Mouse (Mus musculus): ENCODE results near the gene Thoc6. TPM values are rescaled to one million over a fixed set of nuclear protein-coding genes. Genes with fewer than 3 reads are reported as not detected.
A peak's percentile ranks its signal among the peaks of the same experiment; 100 is the strongest.

Gene Thoc6
- polyA plus RNA-seq, 1 experiment from 2014 or later = 35.1 TPM

GRCm38 (mm10) chr17:23631241-23631640 lies 42.4 kb downstream of the Thoc6 start:
- ATAC-seq (ENCODE audit: low read depth) = no peak
- no peak overlapping the region for H3K9ac ChIP-seq (ENCODE audit: low read depth, low read length)
- H3K4me2 ChIP-seq (ENCODE audit: low read depth, low read length) = no peak overlapping the region
- no peaks in the 10 kb centered on the region for H3K36me3 ChIP-seq (ENCODE audit: control insufficient read depth, insufficient read depth, low read length)
- no peaks in the 10 kb centered on the region for H3K27me3 ChIP-seq (replicated peaks; ENCODE audit: control insufficient read depth, insufficient read depth, low read length)
- no peaks in the 10 kb centered on the region for H3K9me3 ChIP-seq (ENCODE audit: control insufficient read depth, low read length)
- no peak overlapping the region for H3K27ac ChIP-seq (replicated peaks; ENCODE audit: low read depth, low read length)
- WGBS = 82% methylated on average over 8 of the region's 8 CpGs
- H3K4me1 ChIP-seq (ENCODE audit: control insufficient read depth, insufficient read depth, low read length) = no peaks in the 10 kb centered on the region
- no peak overlapping the region for H3K4me3 ChIP-seq (ENCODE audit: low read depth, low read length)
- DNase-seq (ENCODE audit: low spot score) = no peak

- ATAC-seq (ENCODE audit: low read depth) (peak; percentile 92), DNase-seq (ENCODE audit: low spot score) (peak; percentile 74)
- Histone ChIP-seq H3K4me2 (ENCODE audit: low read depth, low read length) (peak overlapping the region; percentile 54), H3K4me1 (ENCODE audit: control insufficient read depth, insufficient read depth, low read length) (no peaks in the 10 kb centered on the region), H3K27me3 (replicated peaks; ENCODE audit: control insufficient read depth, insufficient read depth, low read length) (no peaks in the 10 kb centered on the region), H3K9me3 (ENCODE audit: control insufficient read depth, low read length) (no peaks in the 10 kb centered on the region), H3K36me3 (ENCODE audit: control insufficient read depth, insufficient read depth, low read length) (no peaks in the 10 kb centered on the region), H3K27ac (replicated peaks; ENCODE audit: low read depth, low read length) (no peak overlapping the region), H3K9ac (ENCODE audit: low read depth, low read length) (peak overlapping the region; percentile 34), H3K4me3 (ENCODE audit: low read depth, low read length) (peak overlapping the region; percentile 17; the same call in 1 of the 2 replicates)
- WGBS = 14% methylated on average over 22 of the region's 22 CpGs
These were observed 43.3 kb downstream of the Thoc6 start for GRCm38 (mm10) chr17:23630195-23631020.

- WGBS = 35% methylated on average over 7 of the region's 7 CpGs
- no peaks in the 10 kb centered on the region; the same call in 1 of the 2 replicates for H3K27me3 ChIP-seq (replicated peaks; ENCODE audit: control insufficient read depth, insufficient read depth, low read length)
- no peak overlapping the region for H3K9ac ChIP-seq (ENCODE audit: low read depth, low read length)
- no peaks in the 10 kb centered on the region for H3K36me3 ChIP-seq (ENCODE audit: control insufficient read depth, insufficient read depth, low read length)
- no peaks in the 10 kb centered on the region for H3K9me3 ChIP-seq (ENCODE audit: control insufficient read depth, low read length)
- ATAC-seq (ENCODE audit: low read depth) (no peak), DNase-seq (ENCODE audit: low spot score) (no peak)
- H3K4me3 ChIP-seq (ENCODE audit: low read depth, low read length) = no peak overlapping the region
- no peak overlapping the region for H3K4me2 ChIP-seq (ENCODE audit: low read depth, low read length)
- no peak overlapping the region for H3K27ac ChIP-seq (replicated peaks; ENCODE audit: low read depth, low read length)
- H3K4me1 ChIP-seq (ENCODE audit: control insufficient read depth, insufficient read depth, low read length) = no peaks in the 10 kb centered on the region
These were observed 45.9 kb downstream of the Thoc6 start for GRCm38 (mm10) chr17:23627813-23628212.

GRCm38 (mm10) chr17:23620351-23620750 lies 53.3 kb downstream of the Thoc6 start:
- H3K9me3 ChIP-seq (ENCODE audit: control insufficient read depth, low read length) = no peaks in the 10 kb centered on the region
- no peak overlapping the region for H3K4me3 ChIP-seq (ENCODE audit: low read depth, low read length)
- H3K4me1 ChIP-seq (ENCODE audit: control insufficient read depth, insufficient read depth, low read length) = no peaks in the 10 kb centered on the region
- ATAC-seq (ENCODE audit: low read depth) (no peak), DNase-seq (ENCODE audit: low spot score) (no peak)
- no peak overlapping the region for H3K4me2 ChIP-seq (ENCODE audit: low read depth, low read length)
- no peak overlapping the region for H3K9ac ChIP-seq (ENCODE audit: low read depth, low read length)
- H3K27ac ChIP-seq (replicated peaks; ENCODE audit: low read depth, low read length) = no peak overlapping the region
- no peaks in the 10 kb centered on the region; the same call in none of the 2 replicates for H3K27me3 ChIP-seq (replicated peaks; ENCODE audit: control insufficient read depth, insufficient read depth, low read length)
- 74% methylated on average over 7 of the region's 7 CpGs for WGBS
- no peaks in the 10 kb centered on the region for H3K36me3 ChIP-seq (ENCODE audit: control insufficient read depth, insufficient read depth, low read length)

Other genes starting within 250 kb of the Thoc6 start
- not detected in 2 replicates for gene Vmn2r117, start 194.2 kb downstream of the Thoc6 start, polyA plus RNA-seq (2014; fragmentation: Nextera tagmentation; extraction: Ambion mirVana)
- 17.7 and 18.2 TPM in 2 replicates for gene Zfp213, start 109.6 kb downstream of the Thoc6 start, polyA plus RNA-seq (2014; fragmentation: Nextera tagmentation; extraction: Ambion mirVana)
- gene Zfp13, start 74.4 kb downstream of the Thoc6 start, polyA plus RNA-seq (2014; fragmentation: Nextera tagmentation; extraction: Ambion mirVana) = 11.6 and 11.7 TPM in 2 replicates
- gene Zscan10, start 73.0 kb downstream of the Thoc6 start, polyA plus RNA-seq (2014; fragmentation: Nextera tagmentation; extraction: Ambion mirVana) = 0.14 TPM in 1 of 2 replicates, not detected in the other
- 0.90 and 1.4 TPM in 2 replicates for gene Mmp25, start 28.6 kb downstream of the Thoc6 start, polyA plus RNA-seq (2014; fragmentation: Nextera tagmentation; extraction: Ambion mirVana)
- 3.1 and 3.9 TPM in 2 replicates for gene Bicdl2, start 13.4 kb downstream of the Thoc6 start, polyA plus RNA-seq (2014; fragmentation: Nextera tagmentation; extraction: Ambion mirVana)
- 94.8 and 107 TPM in 2 replicates for gene Hcfc1r1, start 286 bp downstream of the Thoc6 start, polyA plus RNA-seq (2014; fragmentation: Nextera tagmentation; extraction: Ambion mirVana)
- gene Tnfrsf12a, start 3.6 kb upstream of the Thoc6 start, polyA plus RNA-seq (2014; fragmentation: Nextera tagmentation; extraction: Ambion mirVana) = 23.3 and 30.7 TPM in 2 replicates
- 17.0 and 22.6 TPM in 2 replicates for gene Cldn6, start 5.4 kb upstream of the Thoc6 start, polyA plus RNA-seq (2014; fragmentation: Nextera tagmentation; extraction: Ambion mirVana)
- 14.6 and 17.9 TPM in 2 replicates for gene Cldn9, start 10.1 kb upstream of the Thoc6 start, polyA plus RNA-seq (2014; fragmentation: Nextera tagmentation; extraction: Ambion mirVana)
- gene 1520401A03Rik, start 48.9 kb upstream of the Thoc6 start, polyA plus RNA-seq (2014; fragmentation: Nextera tagmentation; extraction: Ambion mirVana) = 1.6 and 2.8 TPM in 2 replicates
- 39.6 and 40.3 TPM in 2 replicates for gene Pkmyt1, start 52.5 kb upstream of the Thoc6 start, polyA plus RNA-seq (2014; fragmentation: Nextera tagmentation; extraction: Ambion mirVana)
- gene Paqr4, start 67.0 kb upstream of the Thoc6 start, polyA plus RNA-seq (2014; fragmentation: Nextera tagmentation; extraction: Ambion mirVana) = 20.9 and 22.9 TPM in 2 replicates
- 12.9 and 21.2 TPM in 2 replicates for gene Kremen2, start 72.0 kb upstream of the Thoc6 start, polyA plus RNA-seq (2014; fragmentation: Nextera tagmentation; extraction: Ambion mirVana)
- 62.9 and 74.7 TPM in 2 replicates for gene Flywch1, start 97.7 kb upstream of the Thoc6 start, polyA plus RNA-seq (2014; fragmentation: Nextera tagmentation; extraction: Ambion mirVana)
- gene Flywch2, start 112.2 kb upstream of the Thoc6 start, polyA plus RNA-seq (2014; fragmentation: Nextera tagmentation; extraction: Ambion mirVana) = 27.0 and 33.9 TPM in 2 replicates
- 320 and 345 TPM in 2 replicates for gene Srrm2, start 116.7 kb upstream of the Thoc6 start, polyA plus RNA-seq (2014; fragmentation: Nextera tagmentation; extraction: Ambion mirVana)
- gene Elob, start 155.3 kb upstream of the Thoc6 start, polyA plus RNA-seq (2014; fragmentation: Nextera tagmentation; extraction: Ambion mirVana) = 1,099 and 1,112 TPM in 2 replicates
- 0.77 and 0.88 TPM in 2 replicates for gene Prss33, start 162.2 kb upstream of the Thoc6 start, polyA plus RNA-seq (2014; fragmentation: Nextera tagmentation; extraction: Ambion mirVana)
- 0.25 TPM in 1 of 2 replicates, not detected in the other for gene Prss32, start 170.0 kb upstream of the Thoc6 start, polyA plus RNA-seq (2014; fragmentation: Nextera tagmentation; extraction: Ambion mirVana)
- gene Prss41, start 170.3 kb upstream of the Thoc6 start, polyA plus RNA-seq (2014; fragmentation: Nextera tagmentation; extraction: Ambion mirVana) = 0.64 and 1.1 TPM in 2 replicates
- gene Prss21, start 194.2 kb upstream of the Thoc6 start, polyA plus RNA-seq (2014; fragmentation: Nextera tagmentation; extraction: Ambion mirVana) = not detected in 2 replicates
- gene Dcpp1, start 207.0 kb upstream of the Thoc6 start, polyA plus RNA-seq (2014; fragmentation: Nextera tagmentation; extraction: Ambion mirVana) = 2.3 and 6.8 TPM in 2 replicates
- gene Dcpp2, start 207.0 kb upstream of the Thoc6 start, polyA plus RNA-seq (2014; fragmentation: Nextera tagmentation; extraction: Ambion mirVana) = not detected in 2 replicates
- gene Dcpp3, start 243.6 kb upstream of the Thoc6 start, polyA plus RNA-seq (2014; fragmentation: Nextera tagmentation; extraction: Ambion mirVana) = 3.9 and 15.6 TPM in 2 replicates

Data from embryonic facial prominence, embryonic 14.5 days (tissue).